Mouse (Mus musculus): Measurements from ENCODE around the gene Eif4ebp2. TPM values are rescaled to one million over a fixed set of nuclear protein-coding genes. Genes with fewer than 3 reads are reported as not detected.

Gene Eif4ebp2
- polyA plus RNA-seq, 1 experiment from 2014 or later = 43.6 TPM

DNA sequence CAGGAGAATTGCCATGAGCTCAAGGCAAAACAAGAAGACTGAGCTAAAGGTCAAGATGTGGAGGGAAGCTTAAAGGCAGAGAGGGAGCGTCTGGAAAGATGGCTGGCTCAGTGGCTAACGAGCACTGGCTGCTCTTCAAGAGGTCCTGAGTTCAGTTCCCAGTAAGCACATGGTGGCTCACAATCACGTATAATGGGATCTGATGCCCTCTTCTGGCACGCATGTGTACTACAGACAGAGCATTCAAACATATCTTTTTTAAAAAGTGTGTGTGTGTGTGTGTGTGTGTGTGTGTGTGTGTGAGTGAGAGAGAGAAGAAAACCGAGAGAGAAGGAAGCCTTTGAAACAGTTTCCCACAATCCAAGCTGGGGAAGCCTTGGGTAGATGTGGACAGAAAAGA, 50.0 kb downstream of the Eif4ebp2 start:
- Histone ChIP-seq H3K4me1 (ENCODE audit: insufficient read depth) (no peaks in the 10 kb centered on the region), H3K9ac (replicated peaks) (no peak overlapping the region), H3K36me3 (replicated peaks; ENCODE audit: insufficient read depth, low read length) (no peaks in the 10 kb centered on the region), H3K9me3 (ENCODE audit: low read length) (no peaks in the 10 kb centered on the region), H3K27ac (ENCODE audit: low read depth) (no peak overlapping the region), H3K27me3 (ENCODE audit: insufficient read depth, low read length) (no peaks in the 10 kb centered on the region), H3K4me3 (ENCODE audit: low read depth, low read length) (no peak overlapping the region), H3K4me2 (ENCODE audit: low read depth, low read length) (no peak overlapping the region)
- DNase-seq (no peak), ATAC-seq (no peak)
- 58% methylated on average over 5 of the region's 5 CpGs for WGBS (ENCODE audit: insufficient replicate concordance)
- TF ChIP-seq EP300 (IDR thresholded peaks at IDR 0.05; ENCODE audit: low read depth) (no peak), CTCF (IDR thresholded peaks at IDR 0.05; ENCODE audit: low read depth) (peak; percentile 61)

DNA sequence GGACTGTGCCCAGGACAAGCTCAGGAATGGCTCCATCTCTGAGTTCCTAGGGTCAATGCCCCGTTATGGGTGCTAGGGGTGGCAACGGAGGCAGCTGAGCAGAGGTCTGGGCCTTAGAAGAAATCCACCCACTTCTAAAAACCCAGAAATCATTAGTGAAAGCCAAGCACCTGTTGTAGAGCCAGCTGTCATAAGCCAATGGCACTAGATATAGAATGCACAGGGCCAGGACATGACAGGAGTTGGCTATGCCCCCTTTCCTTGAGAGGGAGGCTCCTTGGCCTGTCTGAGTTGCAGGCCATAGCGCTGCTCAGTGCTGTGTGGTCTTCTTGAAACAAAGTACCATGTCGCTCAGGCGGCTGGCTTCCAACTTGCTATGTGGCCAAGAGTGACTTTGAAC, 52.1 kb downstream of the Eif4ebp2 start:
- DNase-seq (no peak), ATAC-seq (no peak)
- H3K27me3 ChIP-seq (ENCODE audit: insufficient read depth, low read length) = no peaks in the 10 kb centered on the region
- no peaks in the 10 kb centered on the region for H3K9me3 ChIP-seq (ENCODE audit: low read length)
- no peak overlapping the region for H3K4me2 ChIP-seq (ENCODE audit: low read depth, low read length)
- TF ChIP-seq CTCF (IDR thresholded peaks at IDR 0.05; ENCODE audit: low read depth) (no peak), EP300 (IDR thresholded peaks at IDR 0.05; ENCODE audit: low read depth) (no peak)
- no peak overlapping the region for H3K4me3 ChIP-seq (ENCODE audit: low read depth, low read length)
- H3K9ac ChIP-seq (replicated peaks) = no peak overlapping the region
- H3K27ac ChIP-seq (ENCODE audit: low read depth) = no peak overlapping the region
- no peaks in the 10 kb centered on the region for H3K36me3 ChIP-seq (replicated peaks; ENCODE audit: insufficient read depth, low read length)
- 78% methylated on average over 5 of the region's 5 CpGs for WGBS (ENCODE audit: insufficient replicate concordance)
- no peaks in the 10 kb centered on the region for H3K4me1 ChIP-seq (ENCODE audit: insufficient read depth)

DNA sequence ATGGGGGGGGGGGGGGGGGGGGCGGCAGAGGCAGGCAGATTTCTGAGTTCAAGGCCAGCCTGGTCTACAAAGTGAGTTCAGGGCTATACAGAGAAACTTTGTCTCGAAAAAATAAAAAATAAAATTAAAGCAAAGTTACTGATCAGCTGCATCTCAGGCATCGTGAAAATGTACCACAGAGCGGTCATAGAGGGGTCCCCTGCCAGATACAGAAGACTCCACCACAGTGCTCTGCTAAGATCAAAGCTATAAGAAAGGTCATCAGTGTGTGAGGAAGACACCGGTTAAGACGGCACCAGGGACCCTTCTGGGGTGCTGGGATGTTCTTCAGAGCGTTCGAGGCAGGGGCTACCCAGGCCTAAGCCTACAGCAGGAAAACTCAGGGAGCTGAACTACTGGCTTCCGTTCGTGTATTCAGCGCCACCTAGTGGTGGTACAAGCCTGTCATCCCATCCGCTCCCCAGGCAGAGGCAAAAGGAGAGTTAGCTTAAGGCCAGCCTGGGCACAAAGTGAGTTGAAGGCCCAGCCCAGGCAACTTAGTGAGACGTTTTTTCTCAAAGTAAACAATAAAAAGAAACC, 53.2 kb downstream of the Eif4ebp2 start:
- H3K36me3 ChIP-seq (replicated peaks; ENCODE audit: insufficient read depth, low read length) = no peaks in the 10 kb centered on the region
- DNase-seq (peak; percentile 83), ATAC-seq (peak; percentile 70)
- no peak overlapping the region for H3K27ac ChIP-seq (ENCODE audit: low read depth)
- no peak overlapping the region for H3K9ac ChIP-seq (replicated peaks)
- H3K27me3 ChIP-seq (ENCODE audit: insufficient read depth, low read length) = no peaks in the 10 kb centered on the region
- 20% methylated on average over 12 of the region's 13 CpGs for WGBS (ENCODE audit: insufficient replicate concordance)
- H3K9me3 ChIP-seq (ENCODE audit: low read length) = no peaks in the 10 kb centered on the region
- TF ChIP-seq EP300 (IDR thresholded peaks at IDR 0.05; ENCODE audit: low read depth) (no peak), CTCF (IDR thresholded peaks at IDR 0.05; ENCODE audit: low read depth) (peak; percentile 95)
- H3K4me3 ChIP-seq (ENCODE audit: low read depth, low read length) = no peak overlapping the region
- no peak overlapping the region for H3K4me2 ChIP-seq (ENCODE audit: low read depth, low read length)
- no peaks in the 10 kb centered on the region for H3K4me1 ChIP-seq (ENCODE audit: insufficient read depth)

DNA sequence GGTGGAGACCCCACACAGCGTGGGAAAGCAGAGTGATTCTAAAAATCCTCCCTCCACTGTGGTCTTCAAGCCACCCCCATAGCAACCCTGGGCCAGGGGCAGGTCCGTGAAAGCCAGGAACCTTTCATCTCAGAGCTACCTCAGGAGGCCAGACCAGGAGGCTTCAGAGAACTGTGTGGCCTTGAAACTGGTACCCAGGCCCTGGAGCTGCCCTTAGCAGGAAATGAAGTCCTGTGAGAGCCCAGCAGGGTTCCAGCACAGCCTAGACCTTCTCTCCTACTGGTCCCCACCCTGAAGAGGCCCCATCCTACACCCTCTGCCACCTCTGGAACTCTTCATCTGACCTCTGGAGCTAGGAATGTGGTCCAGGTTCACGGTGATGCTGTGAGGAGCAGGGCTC, 54.3 kb downstream of the Eif4ebp2 start:
- H3K27me3 ChIP-seq (ENCODE audit: insufficient read depth, low read length) = no peaks in the 10 kb centered on the region

DNA sequence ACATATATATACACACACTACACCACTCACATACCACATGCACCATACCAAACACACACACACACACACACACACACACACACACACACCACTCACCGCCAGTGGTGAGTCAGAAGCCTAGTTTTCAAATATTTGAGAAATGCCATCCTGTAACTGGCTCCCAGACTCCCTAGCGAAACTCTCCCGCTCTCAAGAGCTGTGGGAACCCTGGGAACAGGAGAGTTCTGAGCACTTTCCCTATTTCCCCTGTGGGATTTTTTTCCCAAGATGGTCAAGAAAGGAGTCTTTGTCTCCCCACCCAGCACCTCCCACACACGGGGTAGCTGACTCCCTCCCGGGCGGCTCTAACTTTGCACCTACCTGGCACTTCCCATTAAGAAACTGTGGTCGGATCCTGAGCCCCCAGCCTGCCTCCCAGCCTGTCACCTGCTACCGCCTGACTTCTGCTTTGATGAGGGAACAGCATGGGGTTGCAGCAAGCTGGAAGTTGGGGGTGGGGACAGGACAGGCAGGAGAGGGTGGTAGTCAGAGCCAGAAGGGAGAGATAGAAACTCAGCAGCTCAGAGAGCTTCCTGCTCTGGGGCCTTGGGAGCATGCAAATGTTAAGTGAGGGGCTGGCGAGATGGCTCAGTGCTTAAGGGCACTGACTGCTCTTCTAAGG, 57.9 kb downstream of the Eif4ebp2 start:
- TF ChIP-seq EP300 (IDR thresholded peaks at IDR 0.05; ENCODE audit: low read depth) (no peak), CTCF (IDR thresholded peaks at IDR 0.05; ENCODE audit: low read depth) (no peak)
- 17% methylated on average over 9 of the region's 9 CpGs for WGBS (ENCODE audit: insufficient replicate concordance)
- no peak overlapping the region for H3K4me3 ChIP-seq (ENCODE audit: low read depth, low read length)
- no peaks in the 10 kb centered on the region for H3K36me3 ChIP-seq (replicated peaks; ENCODE audit: insufficient read depth, low read length)
- no peaks in the 10 kb centered on the region for H3K4me1 ChIP-seq (ENCODE audit: insufficient read depth)
- DNase-seq (no peak), ATAC-seq (peak; percentile 33; the same call in 1 of the 2 replicates)
- H3K4me2 ChIP-seq (ENCODE audit: low read depth, low read length) = no peak overlapping the region
- no peaks in the 10 kb centered on the region for H3K9me3 ChIP-seq (ENCODE audit: low read length)
- no peak overlapping the region for H3K9ac ChIP-seq (replicated peaks)
- no peak overlapping the region for H3K27ac ChIP-seq (ENCODE audit: low read depth)
- H3K27me3 ChIP-seq (ENCODE audit: insufficient read depth, low read length) = no peaks in the 10 kb centered on the region

More for the DNA sequence above, 54.3 kb downstream of the Eif4ebp2 start:
- no peak for ATAC-seq
- H3K36me3 ChIP-seq (replicated peaks; ENCODE audit: insufficient read depth, low read length) = no peaks in the 10 kb centered on the region
- H3K4me1 ChIP-seq (ENCODE audit: insufficient read depth) = no peaks in the 10 kb centered on the region
- no peak for DNase-seq
- H3K4me3 ChIP-seq (ENCODE audit: low read depth, low read length) = no peak overlapping the region
- H3K9ac ChIP-seq (replicated peaks) = no peak overlapping the region
- no peak overlapping the region for H3K27ac ChIP-seq (ENCODE audit: low read depth)
- TF ChIP-seq EP300 (IDR thresholded peaks at IDR 0.05; ENCODE audit: low read depth) (no peak), CTCF (IDR thresholded peaks at IDR 0.05; ENCODE audit: low read depth) (no peak)
- no peaks in the 10 kb centered on the region for H3K9me3 ChIP-seq (ENCODE audit: low read length)
- H3K4me2 ChIP-seq (ENCODE audit: low read depth, low read length) = no peak overlapping the region
- WGBS (ENCODE audit: insufficient replicate concordance) = 68% methylated on average over 3 of the region's 3 CpGs

DNA sequence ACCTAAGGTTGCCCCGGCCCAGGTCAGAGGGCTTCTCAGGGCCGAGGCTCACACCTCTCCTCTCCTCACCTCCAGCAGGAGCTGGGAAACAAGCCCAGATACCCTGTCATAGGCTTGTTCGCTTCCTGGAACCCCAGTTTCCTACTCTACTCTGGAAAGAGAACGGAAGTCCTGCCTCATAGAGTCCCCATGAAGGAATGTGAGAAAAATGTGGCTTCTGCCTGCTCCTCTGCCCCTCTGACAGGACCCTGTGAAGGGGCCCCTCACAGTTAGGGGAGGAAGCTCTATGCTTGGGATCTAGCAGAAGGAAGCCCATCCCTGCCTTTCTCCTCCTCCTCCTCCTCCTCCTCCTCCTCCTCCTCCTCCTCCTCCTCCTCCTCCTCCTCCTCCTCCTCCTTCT, 59.9 kb downstream of the Eif4ebp2 start:
- H3K9me3 ChIP-seq (ENCODE audit: low read length) = no peaks in the 10 kb centered on the region
- H3K27me3 ChIP-seq (ENCODE audit: insufficient read depth, low read length) = no peaks in the 10 kb centered on the region
- no peak overlapping the region for H3K4me3 ChIP-seq (ENCODE audit: low read depth, low read length)
- no peak overlapping the region for H3K27ac ChIP-seq (ENCODE audit: low read depth)
- DNase-seq (no peak), ATAC-seq (no peak)
- TF ChIP-seq EP300 (IDR thresholded peaks at IDR 0.05; ENCODE audit: low read depth) = no peak
- TF ChIP-seq CTCF (IDR thresholded peaks at IDR 0.05; ENCODE audit: low read depth) = no peak
- no peak overlapping the region for H3K4me2 ChIP-seq (ENCODE audit: low read depth, low read length)
- H3K36me3 ChIP-seq (replicated peaks; ENCODE audit: insufficient read depth, low read length) = no peaks in the 10 kb centered on the region
- WGBS (ENCODE audit: insufficient replicate concordance) = 35% methylated on average over 4 of the region's 4 CpGs
- H3K4me1 ChIP-seq (ENCODE audit: insufficient read depth) = no peaks in the 10 kb centered on the region
- no peak overlapping the region for H3K9ac ChIP-seq (replicated peaks)

Data from liver, postnatal 0 days (tissue).